Mouse (Mus musculus) naive thymus-derived CD4-positive, alpha-beta T cell, adult 2 months (primary cell): ENCODE data around the gene B4galnt1.
A peak's percentile ranks its signal among the peaks of the same experiment; 100 is the strongest.

ENCODE experiments used
- DNase-seq: peaks from one replicate; pipeline ENCODE4 v3.0.0-alpha.2; 2011; ENCODE audit warnings: low read depth

B4galnt1 gene

GRCm38 (mm10) chr10:127170837-127171272 is 5.8 kb downstream of the B4galnt1 start:
- DNase-seq = peak; percentile 93

DNA sequence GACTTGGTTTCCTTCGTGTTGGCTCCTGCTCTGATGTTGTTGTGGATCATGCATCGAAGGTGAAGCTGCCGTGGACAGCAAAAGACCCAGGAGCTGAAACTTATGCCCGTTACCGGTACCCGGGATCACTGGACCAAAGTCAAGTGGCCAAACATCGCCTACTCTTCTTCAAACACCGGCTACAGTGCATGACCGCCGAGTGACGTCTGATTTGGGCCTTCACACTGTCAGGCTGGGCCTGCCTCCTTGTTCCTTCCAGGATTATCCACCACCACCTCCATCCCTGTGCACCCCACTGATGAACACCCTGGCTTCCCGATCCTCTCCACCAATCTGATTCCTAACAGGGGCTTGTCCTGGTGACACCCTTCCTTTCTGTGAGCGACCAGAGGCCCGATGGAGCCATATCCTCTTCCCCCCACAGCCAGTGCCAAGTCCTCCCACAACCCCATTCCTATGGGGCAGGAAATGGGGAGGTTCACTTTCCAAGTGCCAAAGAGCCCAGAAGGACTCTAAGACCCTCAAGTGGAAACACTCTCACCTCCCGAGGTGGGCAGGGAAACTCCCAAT is 6.7 kb downstream of the B4galnt1 start:
- no peak for DNase-seq

DNA sequence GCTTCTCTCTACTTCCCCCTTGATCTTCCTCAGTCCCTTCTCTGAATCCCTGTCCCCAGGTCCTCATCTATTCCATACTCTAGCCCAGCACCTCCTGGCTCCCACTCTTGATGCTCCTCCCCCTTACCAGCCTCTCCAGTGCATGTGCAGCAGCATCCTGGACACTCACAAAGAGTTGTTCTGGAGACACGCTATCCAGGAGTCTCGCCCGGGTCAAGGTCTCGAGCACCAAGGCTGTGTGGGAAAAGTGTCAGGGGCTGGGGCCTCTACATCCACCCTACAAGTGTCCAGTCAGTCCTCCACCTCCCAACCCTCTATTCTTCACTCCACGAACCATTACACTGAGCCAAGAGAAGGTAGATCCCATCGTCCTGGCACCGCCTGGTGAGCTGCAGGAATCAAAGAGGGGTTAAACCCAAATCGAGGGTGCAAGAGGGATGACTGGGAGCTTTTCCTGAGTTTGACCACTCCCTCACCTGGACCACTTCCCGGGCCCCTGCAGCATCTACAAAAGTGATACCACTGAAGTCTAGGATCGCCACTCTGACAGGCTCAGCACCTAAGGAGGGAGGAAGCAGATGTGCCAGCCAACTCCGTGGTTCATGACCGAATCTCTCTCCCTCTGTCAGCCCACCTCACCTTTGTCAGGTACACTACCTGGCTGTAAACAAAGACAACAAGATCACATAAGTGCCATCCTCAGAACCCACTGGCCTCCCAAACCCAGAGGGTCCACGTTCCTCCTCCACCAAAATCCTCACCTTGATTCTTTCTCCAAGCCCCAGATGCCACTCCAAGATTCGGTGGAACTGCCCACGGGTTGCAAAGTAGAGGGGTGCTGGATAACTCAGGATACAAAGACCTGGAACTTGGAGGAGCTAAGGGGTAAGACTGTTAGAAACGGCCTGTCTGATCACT is 8.4 kb downstream of the B4galnt1 start:
- DNase-seq = no peak

DNA sequence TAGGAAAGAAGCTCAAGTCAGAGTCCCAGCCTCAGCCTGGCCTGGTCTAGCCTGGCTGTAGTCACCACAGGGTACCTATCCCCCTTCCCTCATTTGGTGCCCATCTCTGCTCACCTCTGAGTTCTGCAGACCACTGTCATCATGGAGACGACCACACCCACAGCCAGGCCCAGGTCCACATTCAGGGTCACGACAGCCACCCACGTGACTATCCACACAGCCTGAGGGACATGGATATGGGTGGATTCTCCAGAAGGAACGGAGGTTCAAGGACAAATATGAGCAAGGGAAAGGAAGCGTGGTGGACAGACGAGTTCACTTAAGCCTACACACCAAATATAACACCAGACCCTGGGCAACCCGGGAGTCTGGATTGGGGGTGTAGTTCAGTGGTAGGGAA is 9.1 kb downstream of the B4galnt1 start:
- DNase-seq = no peak

DNA sequence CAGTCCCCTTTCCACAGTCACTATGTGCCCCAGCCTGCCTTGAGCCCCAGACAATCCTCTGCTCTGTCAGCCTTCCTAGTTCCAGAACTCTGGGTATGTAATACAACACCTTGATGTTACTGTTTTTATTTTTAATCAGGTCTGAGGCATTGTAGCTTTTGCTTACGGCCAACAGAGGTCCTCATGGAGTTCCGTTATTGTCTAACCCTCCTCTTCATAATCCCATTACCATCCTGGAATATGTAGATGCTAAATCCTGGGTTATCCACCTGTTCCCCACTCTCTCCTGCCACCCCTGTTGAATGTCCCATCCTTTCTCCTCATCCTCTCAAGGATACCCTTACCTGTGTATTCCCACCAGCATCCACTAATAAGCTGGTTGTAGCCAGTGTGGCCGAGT is 11.2 kb downstream of the B4galnt1 start:
- DNase-seq = peak; percentile 40

DNA sequence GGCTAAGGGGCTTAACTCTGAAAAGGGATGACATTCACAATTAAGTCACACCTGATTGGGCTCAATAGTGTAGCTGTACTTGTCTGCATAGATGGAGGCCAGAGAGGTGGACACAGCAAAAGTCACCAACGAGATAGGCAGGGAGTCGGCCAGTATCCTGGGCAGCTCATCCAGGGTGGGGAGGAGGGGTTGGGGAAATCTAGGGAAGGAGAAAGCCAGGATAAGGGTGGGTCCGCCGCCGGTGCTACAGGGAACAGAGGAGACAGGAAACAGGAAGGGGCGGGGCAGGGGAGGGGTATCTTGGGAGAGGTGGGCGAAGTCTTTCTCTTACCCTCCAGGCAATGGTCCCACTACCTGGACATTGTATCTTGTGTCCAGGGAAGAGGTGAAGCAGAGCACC is 11.7 kb downstream of the B4galnt1 start:
- DNase-seq = no peak

DNA sequence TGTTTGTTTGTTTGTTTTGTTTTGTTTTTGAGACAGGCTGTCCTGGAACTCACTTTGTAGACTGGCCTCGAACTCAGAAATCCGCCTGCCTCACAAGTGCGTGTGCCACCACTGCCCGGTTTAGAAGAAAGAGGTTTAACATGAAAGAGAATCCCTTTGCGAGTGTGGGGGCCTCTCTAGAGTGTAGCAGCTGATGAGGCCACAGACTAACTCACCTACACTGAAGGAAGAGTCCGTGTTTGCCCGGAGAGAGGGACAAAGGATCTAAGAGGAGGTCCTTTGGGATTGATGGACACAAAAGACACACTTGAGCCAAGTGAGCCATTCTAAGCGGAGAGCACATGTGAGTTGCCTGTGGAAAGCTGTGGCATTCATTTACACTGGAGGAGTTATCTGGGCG is 12.2 kb downstream of the B4galnt1 start:
- no peak for DNase-seq

- peak; percentile 82 for DNase-seq
These were observed 12.7 kb downstream of the B4galnt1 start for GRCm38 (mm10) chr10:127177719-127178118.

DNA sequence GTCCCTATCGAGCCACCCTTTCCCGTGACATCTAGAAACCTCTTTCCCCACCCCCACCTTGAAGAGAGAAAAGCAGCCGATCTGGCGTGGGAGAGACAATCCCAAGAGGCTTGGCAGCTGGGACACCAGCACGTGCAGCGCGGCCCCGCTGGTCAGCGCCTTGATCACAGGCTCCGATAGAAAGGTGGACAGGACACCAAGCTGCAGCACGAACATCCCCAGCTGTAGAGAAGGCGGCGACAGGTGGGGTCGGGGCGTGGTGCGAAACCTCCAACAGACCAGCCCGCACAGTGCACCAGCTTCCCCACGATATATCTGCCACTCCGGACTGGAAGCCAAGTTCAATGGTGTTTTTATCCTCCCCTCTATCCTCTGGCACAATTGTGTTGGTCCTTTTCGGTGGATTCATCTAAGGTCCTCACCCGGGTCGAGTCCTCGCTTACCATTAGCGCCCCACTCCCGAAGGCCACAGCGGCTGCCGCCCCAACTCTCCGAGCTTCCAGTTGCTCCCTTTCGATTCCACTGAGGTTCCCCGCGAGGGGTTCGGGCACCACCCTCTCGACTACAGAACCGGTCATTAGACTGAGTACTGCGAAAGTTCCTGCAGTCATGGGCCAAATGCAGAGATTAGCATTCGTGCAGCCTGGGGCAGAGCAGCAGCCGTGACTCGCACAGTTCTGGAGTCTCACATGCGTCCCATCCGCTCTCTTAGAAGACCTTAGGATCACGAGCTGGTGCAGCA is 13.4 kb downstream of the B4galnt1 start:
- peak; percentile 48 for DNase-seq

DNA sequence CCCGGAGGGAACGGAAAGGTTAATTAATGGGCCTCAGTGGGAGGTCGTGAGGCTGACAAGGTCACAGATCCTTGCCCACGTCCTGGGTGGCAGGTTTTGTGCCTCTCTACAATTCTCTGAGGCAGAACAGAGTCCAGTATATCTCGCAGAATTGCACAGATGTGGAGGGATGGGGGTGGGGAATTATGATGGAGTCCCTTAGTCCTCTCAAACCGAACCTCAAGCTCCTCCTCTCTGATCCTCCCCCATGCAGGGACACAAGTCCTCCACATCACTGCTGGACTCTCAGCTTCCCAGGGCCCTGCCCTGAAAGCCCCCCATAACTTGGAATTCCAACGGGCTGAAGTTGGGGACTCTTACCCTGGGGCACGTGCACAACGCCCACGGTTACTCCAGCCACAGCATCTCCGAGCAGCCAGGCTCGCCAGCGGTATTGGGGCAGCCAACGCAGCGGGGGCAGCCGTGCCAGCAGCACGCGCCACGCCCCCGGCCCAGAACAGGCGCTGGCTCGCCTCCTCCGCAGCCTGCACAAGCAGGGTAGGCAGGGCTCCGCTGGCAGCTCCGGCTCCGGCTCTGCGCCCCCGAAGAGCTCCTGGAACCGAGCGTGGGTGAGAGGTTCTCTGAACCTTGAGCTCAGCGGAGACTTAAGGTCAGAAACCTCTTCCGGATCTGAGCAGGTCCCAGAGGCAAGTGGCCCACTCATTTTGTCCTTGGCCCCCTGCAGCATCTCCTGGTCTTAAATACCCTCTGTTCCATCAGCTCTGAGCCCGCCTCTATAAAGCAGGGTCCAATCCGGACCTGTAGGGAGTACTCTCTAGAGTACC is 15.1 kb downstream of the B4galnt1 start, which contains the start of gene Slc26a10:
Gene Slc26a10, minus strand, starts transcription at position 775 of the 824 bp plus-strand sequence.
- peak; percentile 42 for DNase-seq

DNA sequence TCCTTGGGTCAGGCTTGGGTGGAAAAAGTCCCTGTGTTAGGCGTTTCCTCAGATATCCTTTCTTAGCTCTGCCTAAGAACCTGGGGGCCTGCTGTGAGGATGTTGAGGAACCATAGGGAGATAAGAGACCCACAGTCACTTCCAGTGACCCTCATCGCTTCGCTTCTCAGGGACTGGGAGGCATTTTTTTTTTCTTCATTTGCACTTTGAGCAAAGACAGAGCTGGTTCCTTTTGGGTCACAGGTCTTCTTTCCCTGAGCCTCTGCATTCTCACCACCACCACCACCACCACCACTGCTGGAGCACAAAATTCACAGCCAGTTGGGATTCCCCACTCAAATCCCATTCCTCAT is 15.6 kb downstream of the B4galnt1 start:
- no peak for DNase-seq

- DNase-seq = no peak
These were observed 16.5 kb downstream of the B4galnt1 start for GRCm38 (mm10) chr10:127181566-127181965.

- DNase-seq = no peak
These were observed 17.6 kb downstream of the B4galnt1 start for GRCm38 (mm10) chr10:127182624-127183023.

DNA sequence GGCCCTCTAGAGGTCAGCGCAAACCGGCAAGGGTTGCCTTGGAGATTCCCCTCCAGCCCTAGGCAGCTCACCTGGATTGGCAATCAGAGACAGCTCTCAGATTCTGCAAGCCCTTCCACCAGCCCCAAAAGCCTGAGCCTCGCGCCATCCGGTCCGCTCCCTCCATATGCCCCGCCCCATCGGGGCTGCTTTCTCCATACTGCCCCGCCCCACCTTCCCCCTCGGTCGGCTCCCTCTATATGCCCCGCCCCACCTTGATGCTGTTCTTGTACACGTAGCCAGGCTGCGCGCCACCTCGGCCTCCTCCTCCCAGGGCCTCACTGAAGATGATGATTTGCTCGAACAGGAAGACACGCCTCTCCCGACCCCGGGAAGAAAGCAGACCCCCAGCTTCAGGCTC is 18.7 kb downstream of the B4galnt1 start:
- DNase-seq = peak; percentile 48

DNA sequence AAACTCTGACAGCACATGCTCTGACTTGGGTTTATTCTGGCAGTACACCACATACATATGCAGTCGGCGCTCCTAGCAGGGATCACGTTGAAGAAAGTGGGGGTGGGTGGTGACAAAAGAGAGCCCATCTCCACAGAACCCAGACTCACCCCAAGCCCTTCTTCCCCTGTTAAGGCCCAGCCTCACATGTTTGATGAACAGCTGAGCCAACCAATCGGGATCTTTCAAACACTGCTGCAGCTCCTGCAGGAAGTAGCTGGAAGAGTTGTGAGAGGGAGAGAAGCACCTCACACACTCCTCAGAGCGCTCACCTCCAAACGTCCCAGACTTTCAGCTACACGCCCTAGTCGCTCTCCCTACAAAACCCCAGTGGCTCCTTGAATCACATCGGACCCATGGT is 20.1 kb downstream of the B4galnt1 start:
- peak; percentile 19 for DNase-seq

GRCm38 (mm10) chr10:127185506-127185905 is 20.5 kb downstream of the B4galnt1 start:
- no peak for DNase-seq

GRCm38 (mm10) chr10:127186451-127186850 is 21.4 kb downstream of the B4galnt1 start:
- DNase-seq = peak; percentile 39

GRCm38 (mm10) chr10:127187371-127188078 is 22.5 kb downstream of the B4galnt1 start:
- DNase-seq = peak; percentile 8

DNA sequence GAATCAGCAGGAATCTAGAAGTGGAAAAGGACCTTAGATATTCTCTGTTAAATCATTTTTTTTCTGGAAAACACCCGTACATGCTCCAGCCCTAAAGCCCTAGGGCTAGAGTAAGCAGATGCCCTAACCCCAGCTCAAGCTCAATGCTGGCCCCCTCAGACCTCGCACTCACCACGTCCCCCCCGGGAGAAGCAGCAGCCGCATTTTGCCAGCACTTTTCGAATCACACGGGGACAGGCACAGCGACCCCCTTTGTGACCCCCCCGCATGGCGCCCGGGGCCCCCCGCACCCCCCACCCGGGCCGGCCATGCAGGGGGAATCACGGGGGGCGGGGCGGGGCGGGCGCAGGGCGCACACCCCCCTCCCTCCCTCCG is 23.0 kb downstream of the B4galnt1 start:
- DNase-seq = peak; percentile 13

- peak; percentile 45 for DNase-seq
These were observed 23.6 kb downstream of the B4galnt1 start for GRCm38 (mm10) chr10:127188465-127189115.
